Mouse (Mus musculus): ENCODE results near the gene Sh3bgr.

Sh3bgr gene

DNA sequence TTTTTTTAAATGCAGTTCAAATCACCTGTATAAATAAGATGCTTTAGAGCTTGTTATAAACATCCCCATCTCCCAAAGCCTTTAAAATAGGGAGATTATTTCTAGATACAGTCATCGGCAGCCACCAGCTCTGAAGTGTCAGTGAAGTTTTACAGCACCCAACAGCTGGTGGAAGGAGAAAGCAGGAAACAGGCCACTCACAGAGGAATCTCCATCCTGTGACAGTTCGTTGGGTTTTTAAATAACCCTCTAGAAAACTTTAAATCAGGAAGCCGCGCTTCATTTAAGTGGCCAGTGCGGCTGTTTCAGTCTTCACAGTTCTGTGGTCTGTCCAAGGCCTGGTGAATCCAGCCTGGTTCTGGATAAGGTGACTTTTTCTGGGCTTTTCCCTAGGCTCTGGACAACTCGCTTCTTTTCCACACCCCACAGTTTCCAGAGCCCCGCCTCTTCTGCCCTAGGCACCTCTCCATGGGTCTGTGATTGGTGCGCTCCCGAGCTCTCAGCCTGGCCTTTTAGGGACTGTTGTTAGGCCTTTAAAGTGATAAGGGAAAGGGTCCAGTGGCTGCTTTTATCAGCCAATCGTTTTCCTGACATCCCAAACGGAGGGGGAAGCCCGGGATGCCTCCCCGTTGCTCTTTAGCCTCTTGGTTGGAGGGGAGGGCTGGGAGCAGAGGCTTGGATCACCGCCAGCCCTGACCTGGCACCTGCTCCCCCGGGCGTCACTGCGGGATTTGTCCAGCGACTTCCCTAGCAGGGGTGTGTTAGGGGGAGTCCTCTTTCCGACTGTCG lies at the start of gene Sh3bgr:
Gene Sh3bgr, plus strand, starts transcription at position 538 of the 789 bp plus-strand sequence.
- peak; percentile 74 to 85 for DNase-seq

DNA sequence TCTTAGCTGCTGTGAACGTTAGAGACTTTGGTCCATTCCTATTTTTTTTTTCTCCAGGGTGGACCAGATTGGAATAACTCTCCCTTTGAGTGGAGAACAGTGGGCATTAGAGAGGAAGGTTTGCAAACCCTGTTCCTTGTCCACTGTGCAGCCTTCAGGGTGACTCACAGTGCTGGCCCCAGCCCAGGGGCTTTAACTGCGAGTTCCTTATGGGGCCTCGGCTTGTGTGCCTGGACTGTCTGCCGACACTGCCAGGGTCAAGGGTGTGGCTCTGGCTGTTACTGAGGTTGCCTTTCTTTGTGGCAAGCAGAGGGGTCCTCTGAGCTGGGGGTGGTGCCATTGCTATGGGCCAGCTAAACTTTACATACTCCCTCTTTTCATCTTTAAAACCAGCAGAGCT lies 49.3 kb upstream of the Sh3bgr start:
- DNase-seq: no peak

DNA sequence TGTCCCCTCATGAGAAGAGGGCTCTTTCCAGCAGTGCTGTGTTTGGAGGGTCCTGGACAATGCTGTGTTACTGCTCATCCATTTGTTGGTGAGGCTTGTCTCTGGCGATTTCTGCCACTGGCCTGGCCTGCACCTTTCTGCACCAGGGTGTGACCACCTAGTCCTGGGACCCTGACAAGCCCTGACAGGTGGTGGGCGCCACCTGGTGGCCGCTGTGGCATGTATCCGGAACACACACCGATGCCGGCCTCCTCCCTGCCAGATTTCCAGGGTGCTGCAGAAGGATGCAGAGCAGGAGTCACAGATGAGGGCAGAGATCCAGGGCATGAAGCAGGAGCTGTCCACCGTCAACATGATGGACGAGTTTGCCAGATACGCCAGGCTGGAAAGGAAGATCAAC lies 48.7 kb upstream of the Sh3bgr start:
- DNase-seq: peak; percentile 92 to 93

DNA sequence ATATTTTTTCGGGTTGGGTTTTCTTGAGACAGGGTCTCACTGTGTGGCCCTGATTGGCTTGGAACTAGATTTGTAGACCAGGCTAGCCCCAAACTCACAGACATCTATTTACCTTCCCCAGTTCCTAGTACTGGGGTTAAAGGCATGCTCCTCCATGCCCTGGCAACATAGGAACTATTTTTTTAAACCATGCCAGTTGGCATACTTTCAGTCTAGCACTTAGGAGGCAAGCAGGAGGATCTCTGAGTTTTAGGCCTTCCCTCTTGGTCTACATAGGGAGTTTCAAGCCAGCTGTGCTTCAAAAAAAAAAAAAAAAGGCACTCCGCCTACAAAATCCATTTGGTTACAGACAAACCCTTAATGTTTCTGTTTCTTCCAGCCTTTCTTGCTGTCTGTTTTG lies 45.8 kb upstream of the Sh3bgr start:
- DNase-seq: no peak

DNA sequence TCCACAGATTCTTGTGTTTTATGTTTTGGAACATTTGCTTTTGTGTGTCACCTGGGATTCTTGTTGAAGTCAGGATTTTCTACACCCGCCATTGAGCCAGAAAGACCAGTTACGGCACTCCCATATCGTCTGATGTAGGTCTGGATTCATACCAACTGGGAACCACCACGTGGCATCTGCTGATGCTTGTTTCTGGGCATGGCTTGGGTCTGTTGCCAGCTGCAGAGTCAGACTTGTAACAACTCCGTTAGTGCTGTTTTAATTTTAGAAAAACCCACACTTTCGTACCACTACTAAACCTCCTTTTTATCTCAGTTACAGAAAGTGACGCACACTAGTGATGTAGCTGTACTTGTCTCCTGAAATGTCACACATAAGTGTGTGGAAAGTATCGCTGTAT lies 44.2 kb upstream of the Sh3bgr start:
- DNase-seq: no peak

DNA sequence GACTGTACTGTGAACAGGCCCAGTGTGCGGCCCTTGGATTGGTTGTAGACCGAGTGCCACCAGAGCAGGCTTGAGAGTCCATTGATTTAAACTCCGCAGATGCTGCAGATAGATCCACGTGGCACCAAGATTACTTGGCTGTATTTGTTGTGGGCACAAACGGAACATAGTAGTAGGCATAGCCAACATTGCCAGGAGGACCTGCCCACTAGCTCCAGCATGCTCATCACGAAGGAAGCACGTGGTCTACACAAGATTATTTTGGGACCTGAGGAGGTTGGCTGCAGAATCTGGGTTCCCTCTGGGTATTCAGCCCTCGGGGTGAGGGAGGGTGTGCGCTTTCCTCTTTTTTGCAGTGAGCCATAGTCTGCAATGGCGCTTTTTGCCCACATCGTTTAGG lies 43.1 kb upstream of the Sh3bgr start:
- DNase-seq: no peak

DNA sequence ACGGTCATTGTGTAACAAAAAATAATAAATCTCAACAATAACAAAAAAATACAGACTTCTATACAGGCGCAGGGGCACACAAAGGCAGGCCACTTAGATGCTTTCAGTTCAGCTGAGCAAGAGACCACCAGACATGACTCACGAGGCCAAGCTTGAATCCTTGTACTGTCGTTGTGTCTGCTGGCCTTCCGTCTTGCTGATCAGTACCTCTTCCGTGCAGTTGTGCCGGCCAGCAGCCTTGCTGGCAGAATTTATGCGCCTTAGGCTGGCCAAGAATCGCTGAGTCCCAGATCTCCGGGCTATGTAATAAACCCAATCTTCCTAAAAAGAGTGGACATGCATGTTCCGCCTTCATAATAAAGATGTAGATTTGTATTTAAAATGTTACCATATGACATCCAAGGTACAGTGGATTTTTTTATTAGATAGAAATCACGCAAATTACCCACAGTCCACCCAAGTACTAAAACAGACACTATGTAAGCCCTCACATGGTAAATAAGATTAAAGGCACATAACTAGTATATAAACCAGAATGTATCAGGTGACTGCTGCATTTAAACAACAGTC lies 41.7 kb upstream of the Sh3bgr start:
- DNase-seq: peak in 1 of 2 experiments; percentile 31

DNA sequence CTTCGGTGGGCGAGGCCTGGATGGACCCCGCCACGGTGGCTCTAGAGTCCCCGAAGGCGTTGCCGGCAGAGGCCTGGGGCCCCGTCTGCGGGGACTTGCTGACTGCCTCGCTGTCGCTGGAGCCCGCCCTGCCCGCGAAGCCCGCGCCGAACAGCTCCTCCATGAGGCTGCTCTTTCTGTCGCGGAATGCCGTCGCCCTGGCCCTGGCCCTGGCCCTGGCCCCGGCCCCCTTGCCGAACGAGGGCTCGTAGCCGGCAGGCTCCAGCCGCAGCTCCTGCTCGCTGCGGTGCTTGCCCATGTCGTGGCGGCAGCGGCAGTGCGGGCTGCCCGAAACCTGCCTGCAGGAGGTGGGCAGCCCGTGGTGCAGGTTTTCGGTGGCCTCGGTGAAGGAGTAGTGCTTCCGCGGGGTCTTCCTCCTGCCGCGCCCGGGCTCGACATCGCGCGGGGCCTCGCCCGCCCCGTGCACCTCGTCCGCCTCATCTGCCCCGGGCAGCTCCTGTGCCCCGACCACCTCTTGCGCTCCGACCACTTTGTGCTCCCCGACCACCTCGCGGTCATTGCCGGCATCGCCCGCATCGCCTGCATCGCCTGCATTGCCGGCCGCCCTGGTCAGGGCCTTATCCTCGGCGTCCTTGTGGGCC lies 41.0 kb upstream of the Sh3bgr start:
- DNase-seq: peak; percentile 85 to 90

DNA sequence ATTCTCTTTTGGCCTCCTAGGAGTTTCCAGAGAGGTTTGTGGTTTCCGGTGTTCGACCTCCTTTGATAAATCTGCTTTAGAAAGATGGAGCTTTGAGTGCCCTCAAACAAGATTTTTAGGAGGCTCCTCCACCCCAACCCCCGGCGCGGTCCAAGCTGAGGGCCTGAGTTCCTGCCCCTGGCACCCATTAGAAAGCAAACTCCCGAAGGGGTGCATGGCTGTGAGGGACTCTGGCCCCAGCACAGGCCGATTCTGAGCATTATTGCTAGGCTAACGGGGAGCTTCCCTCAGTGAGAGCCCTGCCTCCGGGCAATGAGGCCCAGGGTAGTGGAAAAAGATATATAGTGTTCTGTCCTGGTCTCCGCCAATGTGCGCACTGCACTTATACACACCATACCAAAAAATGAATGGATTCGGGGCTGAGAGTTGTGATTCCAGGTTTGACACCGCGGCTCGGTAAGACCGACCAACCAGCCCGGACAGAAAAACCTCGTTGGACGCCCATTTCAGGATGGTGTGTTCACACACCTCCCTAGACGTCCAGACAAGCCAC lies 40.4 kb upstream of the Sh3bgr start:
- peak in 1 of 2 experiments; percentile 37 for DNase-seq

DNA sequence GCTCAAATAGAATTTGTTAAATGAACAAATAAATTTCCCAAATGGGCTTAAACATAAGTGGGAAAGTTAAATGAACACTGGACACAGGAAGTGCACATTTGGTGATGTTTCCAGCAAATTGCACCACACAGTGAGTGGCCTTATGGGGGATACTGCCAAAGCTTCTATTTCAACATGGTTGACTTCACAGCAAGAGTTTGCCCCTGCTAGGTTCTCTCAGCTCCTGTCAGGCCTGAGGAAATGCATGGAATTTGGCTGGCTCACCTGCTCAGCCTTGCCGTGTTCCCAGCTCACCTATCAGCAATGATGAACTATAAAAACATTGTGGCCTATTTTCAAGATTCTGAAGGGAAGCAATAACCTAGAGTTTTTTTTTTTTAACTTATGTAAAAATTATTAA lies 39.3 kb upstream of the Sh3bgr start:
- DNase-seq: peak in 1 of 2 experiments; percentile 28

DNA sequence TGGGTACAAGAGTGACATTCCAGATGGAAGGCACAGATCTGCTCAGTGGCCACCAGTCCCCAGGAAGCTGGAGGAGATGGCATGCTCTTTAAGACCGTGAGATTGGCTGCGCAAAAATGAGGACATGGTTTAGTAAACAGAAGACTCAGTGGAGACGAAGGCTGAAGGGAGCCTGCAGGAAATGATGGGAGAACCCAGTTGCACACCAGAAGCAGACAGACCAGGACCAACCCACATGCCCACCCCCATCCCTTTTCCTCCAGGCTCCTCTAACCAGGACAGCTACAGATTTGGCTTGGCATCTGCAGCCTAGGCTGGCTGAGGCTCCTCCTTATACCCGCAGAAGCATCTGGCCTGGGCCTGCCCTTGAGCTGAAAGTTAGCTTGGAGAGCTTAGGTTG lies 38.9 kb upstream of the Sh3bgr start:
- no peak for DNase-seq

DNA sequence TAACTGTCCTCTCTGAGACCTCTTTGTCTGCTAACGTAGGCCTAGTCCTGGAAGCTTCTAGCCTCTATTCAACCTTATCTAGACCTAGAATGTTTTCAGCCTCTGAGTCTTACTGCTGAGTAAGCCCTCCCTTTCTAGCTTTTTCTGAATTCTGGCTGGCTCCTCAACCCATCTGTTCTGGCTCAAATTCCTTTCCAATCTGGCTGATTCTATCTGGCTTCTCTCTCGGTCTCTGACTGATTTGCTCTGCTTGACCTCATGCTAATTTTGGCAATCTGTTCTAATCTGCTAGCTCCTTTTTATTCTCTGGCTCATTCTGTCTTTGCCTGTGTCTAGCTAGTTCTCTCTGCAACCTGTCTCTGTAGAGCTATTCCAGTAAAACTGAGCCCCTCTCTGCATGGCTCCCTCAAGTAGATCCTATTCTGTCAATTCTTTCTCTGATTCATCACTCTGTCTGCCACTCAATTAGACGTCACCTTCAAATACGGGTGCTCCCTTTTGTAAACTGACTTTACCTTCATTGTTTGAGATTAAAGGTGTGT lies 34.5 kb upstream of the Sh3bgr start:
- DNase-seq: no peak

DNA sequence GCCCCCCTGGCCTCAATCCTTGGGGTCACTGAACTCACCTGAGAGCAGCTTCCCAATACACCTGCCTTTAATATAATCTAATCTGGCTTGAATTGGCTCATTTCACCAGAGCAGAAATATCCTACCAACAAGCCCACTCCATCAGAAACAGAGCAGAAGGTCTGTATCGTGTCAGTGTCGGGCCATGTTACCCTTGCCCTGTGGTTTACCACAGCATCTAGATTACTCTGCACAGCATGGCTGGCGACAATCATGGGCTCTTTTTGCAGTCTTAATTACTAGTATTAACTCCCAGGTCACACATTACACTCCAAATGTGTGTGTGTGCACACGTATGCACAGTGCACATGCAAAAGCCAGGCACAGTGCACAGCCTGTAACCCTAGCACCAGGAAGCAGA lies 31.4 kb upstream of the Sh3bgr start:
- no peak for DNase-seq

DNA sequence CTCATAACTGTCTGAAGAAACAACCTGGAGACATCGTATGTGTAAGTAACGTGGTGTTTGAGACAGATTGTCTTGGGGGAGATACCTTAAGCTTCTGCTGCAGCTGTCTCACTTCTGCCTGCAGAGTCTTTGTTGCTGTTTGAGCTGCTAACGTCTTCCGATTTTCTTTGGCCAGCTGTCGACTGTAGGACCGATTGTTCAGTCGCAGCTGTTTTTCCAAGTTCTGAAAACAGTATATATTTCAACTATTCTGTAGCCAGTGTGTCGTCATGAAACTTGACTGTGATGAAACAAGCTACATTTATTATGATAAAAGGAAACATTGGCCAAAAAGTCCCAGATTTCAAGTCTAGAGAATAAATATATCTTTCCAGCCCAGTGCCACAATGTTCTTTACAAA lies 26.6 kb upstream of the Sh3bgr start:
- no peak for DNase-seq

DNA sequence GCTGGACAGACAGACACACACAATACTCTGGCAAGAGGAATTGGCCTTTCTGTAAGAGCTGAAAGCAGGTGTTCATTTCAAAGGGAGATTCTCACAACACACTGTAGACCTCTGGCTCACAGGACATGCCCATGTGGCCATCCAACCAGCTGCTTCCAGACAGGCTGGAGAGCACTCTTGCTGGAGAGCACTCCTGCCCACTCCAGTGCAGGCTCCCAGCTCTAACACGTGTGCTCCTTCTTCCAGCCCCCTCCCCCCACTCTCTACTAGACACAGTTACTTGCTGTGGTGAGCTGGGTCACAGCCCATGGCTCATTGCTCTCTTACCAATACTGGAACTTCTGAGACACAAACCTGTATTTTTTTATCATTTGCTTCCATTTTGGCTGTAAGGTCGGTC lies 24.9 kb upstream of the Sh3bgr start:
- peak in 1 of 2 experiments; percentile 33 for DNase-seq

DNA sequence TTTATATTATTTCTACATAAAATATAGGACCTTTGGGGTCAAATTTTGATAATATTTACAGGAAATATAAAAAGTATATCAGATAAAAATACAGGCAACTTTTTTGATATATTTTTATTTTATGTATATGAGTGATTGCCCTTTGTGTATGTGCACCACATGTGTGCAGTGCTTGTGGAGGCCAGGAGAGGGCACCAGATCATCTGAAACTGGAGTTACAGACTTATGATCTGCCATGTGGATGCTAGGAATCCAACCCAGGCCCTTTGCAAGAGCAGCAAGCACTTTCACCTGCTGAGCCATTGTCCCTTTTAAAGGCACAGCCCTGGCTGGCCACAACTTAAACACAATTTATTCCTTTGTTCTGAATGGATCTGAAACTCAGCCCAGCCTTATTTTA lies 21.1 kb upstream of the Sh3bgr start:
- DNase-seq: no peak

DNA sequence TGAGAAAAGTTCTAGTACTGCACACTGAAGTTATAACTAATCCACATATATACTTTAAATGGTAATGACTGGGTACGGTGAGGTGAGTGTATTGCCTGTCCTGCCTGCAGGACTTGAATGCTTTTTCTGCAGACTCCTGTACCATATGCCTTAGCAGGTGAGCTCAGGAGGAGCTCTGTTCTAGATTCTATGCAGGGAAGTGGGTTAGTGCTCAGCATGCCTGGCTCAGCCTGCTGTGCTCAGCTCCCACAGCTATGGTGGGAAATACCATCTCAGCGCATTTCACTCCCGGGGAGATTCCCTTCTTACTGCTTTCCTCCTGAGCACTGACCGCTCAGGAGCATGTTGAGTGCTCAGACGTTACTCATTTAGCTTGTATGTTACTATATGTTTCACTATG lies 12.6 kb upstream of the Sh3bgr start:
- DNase-seq: no peak

DNA sequence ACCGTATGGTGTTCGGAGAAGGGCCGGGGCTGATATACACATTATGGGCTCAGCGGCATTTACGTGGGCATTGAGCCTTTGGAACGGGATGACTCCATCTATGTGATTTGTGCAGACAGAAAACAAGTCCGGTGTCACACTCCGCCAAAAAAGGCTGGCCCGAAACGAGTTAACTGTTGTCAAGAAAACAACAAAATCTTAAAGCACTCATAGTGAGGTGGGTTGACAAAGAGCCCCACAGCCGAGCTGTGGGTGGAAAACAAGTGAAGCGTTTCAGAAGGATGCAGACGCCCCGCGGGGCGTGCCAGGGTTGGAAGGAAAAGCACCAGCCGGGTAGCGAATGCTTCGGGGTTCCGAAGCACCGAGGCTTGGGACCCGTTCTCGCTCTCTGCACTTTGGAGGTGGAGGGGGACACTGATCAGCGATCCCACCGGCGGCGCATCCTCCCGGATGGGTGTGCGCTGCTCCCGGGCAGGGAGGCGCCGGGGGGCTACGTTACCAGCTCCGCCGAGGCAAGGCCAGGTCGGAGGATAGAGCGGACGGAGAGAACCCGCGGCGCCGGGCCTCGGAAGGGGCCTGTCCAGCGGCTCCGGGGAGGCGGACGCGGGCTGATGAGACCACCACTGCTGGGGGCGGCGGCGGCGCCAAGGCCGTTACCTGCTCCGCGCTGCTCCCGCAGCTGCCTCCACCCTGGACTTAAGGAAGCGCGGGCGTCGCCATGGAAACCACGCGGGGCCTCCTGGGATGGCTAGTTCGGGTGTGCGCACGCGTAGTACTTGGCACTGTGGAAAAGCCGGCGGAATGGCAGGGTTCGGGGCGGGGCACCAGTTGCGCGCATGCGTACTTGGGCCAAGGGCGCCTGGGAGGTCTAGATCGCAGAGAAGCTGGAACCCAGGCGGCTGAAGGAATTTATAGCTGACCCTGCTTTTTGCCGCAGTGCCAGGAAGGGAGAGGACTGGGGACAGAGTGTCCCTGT lies 8.4 kb upstream of the Sh3bgr start, which contains the start of gene Lca5l:
Gene Lca5l, minus strand, starts transcription at position 741 of the 976 bp plus-strand sequence.
- DNase-seq: peak; percentile 100

DNA sequence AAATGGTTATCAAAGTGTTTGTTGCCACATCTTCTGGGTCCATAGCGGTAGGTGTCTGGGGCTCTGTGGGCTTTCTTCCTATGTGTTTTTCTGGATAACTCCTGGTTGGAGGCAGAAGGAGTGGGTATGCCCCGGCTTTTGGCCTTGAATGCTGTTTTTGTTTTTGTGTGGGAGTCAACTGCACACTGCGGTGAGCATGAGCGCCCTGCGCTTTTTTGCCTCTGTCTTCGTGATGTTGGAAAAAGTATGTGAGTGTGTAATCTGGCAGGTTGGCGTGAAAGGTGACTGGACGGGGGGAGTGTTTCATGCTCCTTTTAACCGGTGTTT lies 415 bp downstream of the Sh3bgr start:
- no peak for DNase-seq

DNA sequence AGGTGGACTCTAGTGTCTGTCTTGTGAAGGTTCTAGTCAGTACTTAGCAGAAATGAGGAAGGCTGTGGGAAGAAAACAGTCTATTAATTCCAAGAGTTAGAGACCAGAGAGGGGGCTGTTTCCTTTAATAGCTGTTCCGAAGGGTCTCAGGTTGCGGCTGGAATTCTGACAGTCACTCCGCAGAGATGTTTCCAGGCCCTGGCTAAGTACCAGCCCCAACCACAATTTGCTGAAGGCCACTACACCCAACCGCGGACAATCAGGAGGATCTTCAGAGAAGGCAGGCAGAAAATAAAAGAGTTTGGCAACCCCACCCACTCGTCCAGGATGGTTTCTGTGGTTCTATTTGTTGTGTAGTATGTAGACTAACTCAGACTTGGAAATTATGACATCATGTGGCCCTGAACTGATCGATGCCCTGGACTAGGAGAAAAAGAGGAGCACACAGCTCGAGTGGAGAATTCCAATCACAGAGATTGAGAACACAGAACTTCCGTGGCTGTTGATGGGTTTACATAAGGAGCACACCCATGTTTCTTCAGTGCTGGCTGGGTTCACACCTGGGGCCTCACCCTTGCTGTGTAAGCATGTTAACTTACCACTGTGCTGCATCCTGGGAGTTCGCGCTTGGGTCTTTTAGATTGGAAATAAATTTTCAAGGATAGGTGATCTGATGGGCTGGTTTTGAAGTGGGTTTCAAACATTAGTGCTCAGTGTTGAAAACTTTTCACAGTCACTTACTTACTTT lies 1.4 kb downstream of the Sh3bgr start:
- DNase-seq: no peak

DNA sequence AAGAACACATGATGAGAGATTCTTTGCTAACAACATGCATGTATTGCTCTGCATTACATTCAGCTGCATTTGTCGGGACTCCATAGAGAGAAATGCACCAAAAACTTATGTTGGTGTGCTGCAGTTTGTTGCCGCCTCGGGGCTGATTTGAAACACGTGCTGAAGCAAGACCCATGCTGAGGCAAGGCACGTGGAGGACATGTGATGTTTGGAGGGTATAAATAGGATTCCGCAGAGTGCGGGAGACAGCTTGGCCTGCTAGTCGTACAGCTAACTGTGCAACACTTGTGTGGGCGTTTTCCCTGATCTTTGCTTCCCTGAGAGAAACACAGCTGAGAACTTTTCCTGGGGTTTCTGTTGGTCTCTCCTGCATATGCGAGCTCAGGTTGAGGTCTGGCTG lies 9.5 kb downstream of the Sh3bgr start:
- DNase-seq: no peak

DNA sequence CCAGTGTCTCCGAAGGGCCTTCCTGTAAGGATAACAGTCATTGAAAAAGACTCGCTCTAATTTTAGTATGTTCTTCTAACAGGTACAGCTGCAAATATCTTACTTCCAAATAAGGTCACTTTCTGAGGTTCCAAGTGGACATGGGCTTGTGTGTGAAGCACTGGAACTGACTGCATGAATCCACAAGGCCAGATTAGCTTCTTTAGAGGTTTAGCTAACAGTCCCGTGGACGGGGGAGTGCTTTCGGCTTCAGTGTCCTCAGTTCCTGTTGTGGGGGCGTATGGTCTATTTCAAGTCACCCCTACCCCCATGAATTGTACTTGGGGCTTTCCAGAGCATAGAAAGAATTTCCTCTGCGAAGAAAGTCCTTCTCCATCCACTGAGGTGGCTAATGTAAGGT lies 10.6 kb downstream of the Sh3bgr start:
- DNase-seq: no peak

Data from kidney, postnatal 4 days (tissue).